Mouse (Mus musculus) urinary bladder, adult 18-20 months (tissue): ENCODE measurements at regions not wholly inside any gene's neighbourhood (a gene's known extent, or its start where the extent isn't known, plus 50 kb on each side); places are given as distances from the start of the nearest gene placed in this dataset.

ENCODE experiments used
- DNase-seq, 2 experiments: peaks; one replicate each; pipeline ENCODE4 v3.0.0; 2022; ENCODE audit warnings: low spot score in 2 of 2, mixed read lengths in 2 of 2

DNA sequence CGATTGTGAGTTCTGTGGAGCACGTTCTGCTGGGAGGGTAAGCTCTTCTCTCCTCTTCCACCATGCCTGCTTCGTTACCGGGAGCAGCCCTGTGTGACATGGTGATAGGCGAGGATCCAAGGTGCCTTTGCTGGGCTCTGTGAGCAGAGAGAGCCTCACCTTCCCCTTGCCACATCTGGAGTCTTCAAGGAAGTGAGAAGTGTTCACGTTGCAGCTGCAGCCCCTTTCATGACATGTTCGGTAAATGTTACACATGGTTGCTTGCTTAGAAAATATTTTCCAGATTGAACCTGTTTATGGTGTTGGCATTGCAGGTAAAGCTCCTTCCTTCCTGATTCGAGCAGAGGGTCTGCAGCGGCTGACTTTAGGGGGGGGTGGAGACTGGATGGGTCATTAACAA, 244.0 kb downstream of the Ttll7 start:
- no peak for DNase-seq

DNA sequence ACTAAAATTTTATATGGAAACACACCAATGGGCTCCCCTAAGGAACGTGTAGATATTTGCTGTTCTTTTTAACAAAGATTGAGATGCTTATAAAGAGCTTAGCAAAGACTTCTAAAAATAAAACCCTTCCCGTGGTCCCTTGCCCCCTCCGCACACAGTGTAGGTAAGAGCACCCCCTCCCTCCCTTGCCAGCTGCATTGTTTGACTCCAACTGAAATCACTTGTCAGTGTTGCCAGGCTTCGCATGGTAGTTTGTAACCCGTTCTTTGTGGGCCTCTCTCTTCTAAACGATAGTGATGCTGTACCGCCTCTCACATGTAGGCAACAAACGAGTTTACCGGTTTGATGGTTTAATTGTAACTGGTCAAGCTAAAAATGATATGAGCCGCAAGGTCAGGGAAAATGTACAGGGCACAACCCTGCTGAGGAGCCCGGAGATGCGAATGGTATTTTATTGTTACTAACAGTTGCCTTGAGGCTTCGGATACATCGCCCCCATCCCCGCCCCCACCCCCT, 246.0 kb downstream of the Ttll7 start:
- DNase-seq, result no peak

DNA sequence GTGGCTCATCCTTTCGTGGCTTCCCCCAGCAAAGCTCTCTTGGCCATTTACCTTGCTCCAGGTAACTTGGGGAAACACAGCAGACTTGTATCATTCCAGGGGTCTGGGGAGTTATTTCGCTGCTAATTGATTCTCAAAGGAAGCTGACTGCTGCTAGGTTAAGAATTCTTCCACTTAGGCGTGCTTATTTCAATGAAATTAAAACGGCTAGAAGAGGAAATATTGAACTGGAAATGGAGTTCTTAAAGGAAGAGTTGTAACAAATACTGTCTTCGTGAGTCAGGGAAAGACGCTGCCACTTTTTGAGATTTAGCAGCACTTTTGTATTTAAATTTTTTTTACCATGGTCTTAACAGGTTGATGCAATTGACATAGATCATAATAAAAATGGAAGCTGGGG, 246.4 kb downstream of the Ttll7 start:
- DNase-seq, result no peak

- no peak for DNase-seq
These were observed 247.1 kb downstream of the Ttll7 start for GRCm38 (mm10) chr3:147099143-147099713.

DNA sequence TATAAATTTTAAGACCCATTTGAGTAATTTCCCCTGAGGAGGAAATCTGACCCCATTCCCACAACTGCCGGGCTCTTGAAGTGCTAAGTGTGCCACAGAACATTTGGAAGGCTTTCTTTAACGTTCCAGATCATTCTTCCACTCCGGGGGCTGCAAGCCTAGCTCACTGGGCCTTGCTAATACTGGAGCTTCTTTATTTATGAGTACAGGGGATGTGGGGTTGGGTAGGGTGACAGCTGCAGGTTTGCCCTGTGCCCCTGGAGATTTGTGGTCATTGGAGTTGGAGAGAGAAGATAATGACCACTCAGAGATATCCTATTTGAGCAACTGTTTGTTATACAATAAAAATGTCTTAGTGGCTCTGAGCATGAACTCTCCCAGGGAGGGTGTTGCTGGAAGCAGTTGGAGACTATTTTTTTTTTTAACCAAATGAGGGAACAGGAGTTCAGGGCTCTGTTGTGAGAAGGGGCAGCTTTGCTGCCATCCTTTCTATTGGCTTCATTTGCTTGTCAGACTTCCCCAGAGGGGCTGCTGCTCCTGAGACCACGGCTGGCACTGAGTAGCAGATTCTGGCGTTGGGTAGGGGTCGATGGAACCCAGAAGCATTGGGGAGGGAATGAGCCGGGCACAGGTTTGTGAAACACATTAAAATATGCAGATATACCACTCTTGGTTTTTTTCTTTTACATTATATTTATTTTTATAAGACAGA, 249.0 kb downstream of the Ttll7 start:
- no peak for DNase-seq

DNA sequence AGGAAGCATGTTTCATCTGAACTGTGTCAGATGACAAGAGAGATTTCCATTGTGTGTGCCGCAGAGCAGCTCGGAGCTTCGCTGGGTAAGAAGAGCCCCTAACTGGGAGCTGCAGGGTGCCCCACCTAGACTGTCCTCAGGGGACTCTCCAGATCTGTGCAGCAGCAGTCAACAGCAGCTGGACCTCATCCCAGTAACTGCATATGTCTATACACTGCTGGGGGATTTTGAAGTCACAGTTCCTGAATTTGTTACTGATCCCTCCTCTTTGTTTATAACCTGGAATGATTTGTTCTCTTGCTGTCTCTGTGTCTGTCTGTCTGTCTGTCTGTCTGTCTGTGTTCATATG, 249.6 kb downstream of the Ttll7 start:
- DNase-seq, result no peak

DNA sequence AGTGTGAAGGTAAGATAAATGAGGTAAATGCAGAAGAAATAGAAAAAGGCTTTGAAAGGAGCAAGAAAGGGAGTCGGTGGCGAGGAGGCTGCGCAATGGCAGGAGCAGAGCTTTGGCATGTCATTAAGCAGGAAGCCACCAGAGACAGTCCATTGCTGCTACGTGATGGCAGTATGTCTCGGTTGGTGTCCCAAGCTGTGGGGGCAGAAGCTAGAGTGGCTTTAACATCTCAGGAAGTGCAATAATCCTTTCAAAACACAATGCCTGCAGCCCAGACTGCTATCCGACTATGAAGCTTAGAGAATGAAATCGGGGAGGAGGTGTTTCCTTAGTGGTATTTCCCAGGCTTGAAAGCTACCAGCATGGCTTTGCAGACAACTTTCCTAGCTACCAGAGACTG, 251.3 kb downstream of the Ttll7 start:
- DNase-seq, result no peak

DNA sequence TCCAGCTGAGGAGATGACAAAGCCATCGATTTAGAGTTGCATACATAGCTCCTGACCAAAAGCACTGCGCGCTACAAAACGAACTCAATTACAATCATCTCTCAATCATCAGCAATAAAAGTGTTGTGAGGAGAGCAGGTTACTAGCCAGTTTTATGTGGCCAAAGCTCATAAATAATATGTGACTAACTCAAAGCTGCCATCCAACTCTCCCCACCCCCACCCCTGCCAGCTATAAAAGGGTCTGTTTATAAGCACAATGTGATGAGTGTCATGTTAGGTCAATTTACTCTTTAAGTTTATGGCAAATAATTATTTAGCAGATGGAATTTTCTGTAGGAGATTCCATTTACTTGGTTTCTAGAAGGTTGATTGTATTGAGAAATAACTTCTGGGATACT, 265.4 kb downstream of the Ttll7 start:
- DNase-seq, result no peak

GRCm38 (mm10) chr3:147118092-147118491, 265.9 kb downstream of the Ttll7 start:
- DNase-seq, result no peak

DNA sequence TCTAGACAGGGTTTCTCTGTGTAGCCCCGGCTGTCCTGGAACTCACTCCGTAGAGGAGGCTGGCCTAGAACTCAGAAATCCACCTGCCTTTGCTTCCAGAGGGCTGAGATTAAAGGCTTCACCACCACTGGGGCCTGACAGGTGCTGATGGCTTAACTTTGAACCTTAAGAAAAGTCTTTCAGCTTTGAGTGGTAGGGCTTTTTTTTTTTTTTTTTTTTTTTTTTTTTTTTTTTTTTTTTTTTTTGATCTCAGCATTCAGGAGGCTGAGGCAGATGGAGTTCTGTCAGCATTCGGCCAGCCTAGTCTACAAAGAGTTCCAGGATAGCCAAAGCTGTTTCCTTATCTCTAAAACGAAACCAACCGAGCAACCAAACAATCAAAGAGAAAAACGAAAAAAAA, 266.5 kb downstream of the Ttll7 start:
- DNase-seq, result no peak

- DNase-seq, result no peak
These were observed 269.7 kb downstream of the Ttll7 start for GRCm38 (mm10) chr3:147121826-147122225.

GRCm38 (mm10) chr3:147127740-147128139, 275.6 kb downstream of the Ttll7 start:
- DNase-seq, result no peak

DNA sequence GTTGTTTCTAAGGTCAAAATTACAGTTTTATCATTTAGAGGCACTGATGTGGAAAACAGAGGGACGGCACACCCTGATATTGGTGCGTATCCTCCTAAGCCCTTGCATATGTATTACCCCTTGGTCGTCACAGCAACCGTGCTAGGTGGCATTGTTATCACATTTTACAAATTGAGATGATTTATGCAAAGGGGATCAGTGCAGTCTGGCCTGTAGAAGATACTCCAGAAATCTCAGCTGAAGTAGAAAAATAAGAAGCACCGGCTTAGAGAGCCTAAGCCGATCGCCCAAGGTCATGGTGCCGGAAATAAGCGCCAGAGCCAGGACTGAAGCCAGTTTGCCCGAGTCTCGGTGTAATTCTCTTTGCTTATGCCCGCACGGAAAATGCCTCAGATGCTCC, 280.7 kb downstream of the Ttll7 start:
- DNase-seq, result no peak

DNA sequence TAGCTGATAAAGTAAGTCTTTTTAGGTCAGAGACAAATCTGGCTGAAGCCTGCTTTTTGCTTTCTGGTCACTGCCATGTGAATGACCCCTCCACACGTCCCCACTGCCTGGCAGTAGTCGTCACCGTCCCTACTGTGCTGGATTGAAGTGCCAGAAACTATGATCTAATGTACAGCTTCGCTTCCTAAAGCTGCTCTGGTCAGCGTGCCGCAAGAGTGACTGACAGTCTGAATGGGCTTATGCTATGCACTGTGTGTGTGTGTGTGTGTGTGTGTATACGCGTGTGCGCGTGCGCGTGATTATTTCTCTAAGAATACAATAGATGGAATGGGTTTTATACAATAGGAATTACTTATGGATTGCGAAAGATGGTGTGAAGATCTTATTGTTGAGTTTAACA, 281.2 kb downstream of the Ttll7 start:
- DNase-seq, result no peak

DNA sequence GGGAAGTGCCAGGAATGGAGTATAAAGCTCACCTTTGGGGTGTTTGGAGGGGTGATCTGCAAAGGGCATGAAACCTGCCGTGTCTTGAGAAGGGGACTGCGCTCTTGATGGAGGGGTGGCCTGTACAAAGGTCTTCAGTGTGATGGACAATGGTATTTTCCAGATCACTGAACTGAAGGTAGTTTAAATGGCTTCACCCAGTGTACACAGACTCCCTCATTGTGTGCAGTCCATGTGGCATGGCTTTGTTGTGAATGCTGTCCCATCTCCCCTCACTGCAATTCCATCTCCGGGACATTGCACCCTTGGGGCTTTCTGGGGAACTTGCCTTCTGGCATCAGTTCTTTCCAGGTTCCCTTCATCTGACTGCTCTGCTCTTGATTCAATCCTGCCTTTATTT, 288.2 kb downstream of the Ttll7 start:
- no peak for DNase-seq

GRCm38 (mm10) chr3:147153456-147153855, 301.3 kb downstream of the Ttll7 start:
- DNase-seq, result no peak

GRCm38 (mm10) chr3:147153998-147154397, 301.8 kb downstream of the Ttll7 start:
- DNase-seq, result no peak

DNA sequence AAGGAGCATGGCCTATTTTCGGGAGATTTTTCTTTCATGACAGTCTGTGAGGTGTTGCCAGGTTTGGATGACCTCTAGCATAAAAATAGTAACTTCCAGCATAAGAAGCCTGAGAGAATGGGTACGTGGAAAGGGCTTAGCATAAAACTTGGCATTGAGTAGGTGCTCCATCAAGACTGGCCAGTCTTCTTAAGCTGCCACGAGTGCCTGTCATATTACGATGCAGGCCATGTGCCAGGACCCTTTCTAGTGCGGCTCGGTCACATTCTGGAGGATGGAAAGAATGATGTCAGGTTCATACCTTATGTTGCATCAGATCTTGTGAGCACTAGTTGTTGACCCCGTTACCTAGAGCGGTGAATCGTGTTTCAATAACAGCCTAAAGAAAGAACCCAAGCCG, 311.0 kb downstream of the Ttll7 start:
- DNase-seq, result no peak

DNA sequence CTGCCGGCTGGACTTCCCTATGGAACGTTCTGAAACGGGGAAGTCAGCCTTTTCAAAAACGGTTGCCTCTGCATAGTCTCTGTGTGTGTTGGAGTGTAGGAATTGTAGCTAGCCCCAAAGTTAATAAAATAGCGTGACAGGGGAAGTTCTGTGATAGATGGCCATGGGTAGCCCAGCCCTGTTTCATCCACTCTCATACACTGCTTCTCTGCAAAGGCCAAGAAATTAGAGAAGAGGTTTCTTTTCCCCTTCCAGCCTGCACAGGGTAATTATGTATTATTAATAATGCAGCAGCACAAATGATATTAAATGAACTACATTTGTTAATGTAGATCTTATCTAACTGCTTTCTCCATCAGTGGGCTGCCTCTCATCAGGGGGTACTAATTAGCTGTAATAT, 311.4 kb downstream of the Ttll7 start:
- DNase-seq, result no peak

GRCm38 (mm10) chr3:147164931-147165330, 312.8 kb downstream of the Ttll7 start:
- no peak for DNase-seq

DNA sequence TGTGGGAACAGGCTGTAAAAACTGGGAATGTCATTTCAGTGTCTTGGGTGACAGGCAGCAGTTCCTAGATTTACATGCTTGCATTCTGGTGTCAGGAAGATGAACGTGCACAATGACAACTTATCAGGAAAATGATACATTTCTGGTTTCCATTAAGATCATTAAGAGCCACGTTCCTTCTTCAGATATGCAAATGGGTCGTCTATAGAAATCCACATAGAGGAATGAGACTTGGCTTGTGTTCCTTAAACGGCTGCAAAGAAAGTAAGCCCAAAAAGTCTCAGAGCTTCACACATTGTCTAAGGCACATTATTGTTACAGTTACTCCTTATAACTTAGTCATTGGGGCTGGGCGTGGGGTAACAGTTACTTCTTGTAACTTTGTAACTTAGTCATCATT, 314.4 kb downstream of the Ttll7 start:
- DNase-seq, result no peak

DNA sequence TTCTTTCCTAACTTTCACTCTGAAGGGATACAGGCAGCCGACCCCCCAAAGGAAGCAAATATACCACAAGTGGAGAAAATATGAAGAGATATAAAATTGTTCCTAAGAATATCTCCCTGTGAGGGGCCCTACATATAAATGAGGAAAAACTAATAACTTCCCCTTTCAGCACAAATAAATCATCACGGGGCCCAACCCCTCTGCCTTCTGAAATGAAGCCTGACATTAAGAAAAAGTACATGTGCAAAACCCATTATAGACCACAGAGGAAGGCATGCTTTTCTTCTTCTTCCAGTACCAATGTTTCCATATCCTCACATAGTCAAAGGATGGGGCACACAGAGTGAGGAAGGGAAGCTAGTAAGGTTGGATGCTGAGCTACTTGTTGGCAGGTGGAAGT, 317.0 kb downstream of the Ttll7 start:
- no peak for DNase-seq

DNA sequence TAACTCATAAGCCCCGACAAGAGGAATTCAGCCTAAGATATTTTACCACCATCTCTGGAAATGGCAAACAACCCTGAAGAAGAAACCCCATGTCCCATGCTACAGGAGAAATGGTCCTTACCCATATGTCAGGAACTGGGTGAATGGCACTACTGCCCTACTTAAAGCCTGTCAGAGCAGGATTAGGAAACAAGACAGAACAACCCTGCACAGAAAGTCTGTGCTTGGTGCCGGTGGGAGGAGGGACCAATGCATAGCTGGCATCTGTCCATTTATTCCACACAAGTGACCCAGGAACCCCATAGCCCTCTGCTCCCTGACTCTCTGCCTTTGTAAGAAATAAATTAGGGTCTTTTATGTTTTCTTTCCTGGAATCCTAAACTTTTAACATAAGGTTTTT, 317.9 kb downstream of the Ttll7 start:
- DNase-seq, result no peak

GRCm38 (mm10) chr3:147178746-147179145, 326.6 kb downstream of the Ttll7 start:
- DNase-seq, result no peak
